Mouse (Mus musculus) heart, adult 8-10 months (tissue): ENCODE data around the gene Trio. TPM values are rescaled to one million over a fixed set of nuclear protein-coding genes. Genes with fewer than 3 reads are reported as not detected.

ENCODE experiments used
- DNase-seq: peaks from one replicate; pipeline ENCODE4 v3.0.0; 2022; ENCODE audit warnings: low spot score
- total RNA-seq, 4 experiments: library from RNA; stranded (reverse); gene quantifications; 2 replicates each; pipeline ENCODE4 v1.2.4; 2022

Gene Trio
- total RNA-seq, 4 experiments from 2014 or later = 35.3 to 42.6 (median 36.6) TPM

DNA sequence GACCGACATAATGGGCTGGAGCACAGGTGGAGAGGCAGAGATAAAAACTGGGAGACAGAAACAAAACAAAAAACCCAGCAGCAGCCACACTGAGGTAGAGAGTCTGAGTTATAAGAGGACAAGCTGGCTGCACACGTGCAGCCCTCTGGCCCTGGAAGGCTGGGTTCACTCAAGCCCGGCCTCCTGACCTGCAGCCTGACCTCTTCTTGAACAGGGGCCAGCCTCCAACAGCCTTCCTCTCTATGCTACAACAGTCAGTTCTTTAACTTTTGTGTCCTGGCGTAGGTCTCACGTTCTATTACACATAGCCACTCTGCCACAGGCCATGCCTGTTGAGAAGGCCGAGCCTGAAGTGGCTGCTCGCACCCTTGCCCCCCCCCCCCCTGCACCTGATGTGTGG lies 147.8 kb downstream of the Trio start:
- no peak for DNase-seq

- DNase-seq = no peak
Observed at GRCm38 (mm10) chr15:27876327-27876726, 149.3 kb downstream of the Trio start.

DNA sequence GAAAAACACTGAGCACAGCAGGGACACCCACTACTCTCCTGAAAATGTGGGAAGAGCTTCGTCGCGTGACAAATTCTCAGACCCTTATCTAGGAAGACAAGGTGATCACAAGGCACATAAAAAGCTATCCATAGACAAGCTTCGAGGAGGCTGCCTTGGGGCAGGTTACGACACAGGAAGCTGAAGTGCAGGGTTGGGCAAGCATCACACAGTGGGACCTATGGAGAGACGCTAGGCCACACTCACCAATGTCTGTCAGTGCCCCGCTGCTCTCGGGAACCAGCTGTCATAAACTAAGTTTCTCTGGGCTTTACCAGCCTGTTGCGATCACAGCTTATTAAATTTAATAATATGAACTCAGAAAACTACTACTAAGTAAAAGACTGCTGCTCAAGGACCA lies 149.9 kb downstream of the Trio start:
- DNase-seq = no peak

DNA sequence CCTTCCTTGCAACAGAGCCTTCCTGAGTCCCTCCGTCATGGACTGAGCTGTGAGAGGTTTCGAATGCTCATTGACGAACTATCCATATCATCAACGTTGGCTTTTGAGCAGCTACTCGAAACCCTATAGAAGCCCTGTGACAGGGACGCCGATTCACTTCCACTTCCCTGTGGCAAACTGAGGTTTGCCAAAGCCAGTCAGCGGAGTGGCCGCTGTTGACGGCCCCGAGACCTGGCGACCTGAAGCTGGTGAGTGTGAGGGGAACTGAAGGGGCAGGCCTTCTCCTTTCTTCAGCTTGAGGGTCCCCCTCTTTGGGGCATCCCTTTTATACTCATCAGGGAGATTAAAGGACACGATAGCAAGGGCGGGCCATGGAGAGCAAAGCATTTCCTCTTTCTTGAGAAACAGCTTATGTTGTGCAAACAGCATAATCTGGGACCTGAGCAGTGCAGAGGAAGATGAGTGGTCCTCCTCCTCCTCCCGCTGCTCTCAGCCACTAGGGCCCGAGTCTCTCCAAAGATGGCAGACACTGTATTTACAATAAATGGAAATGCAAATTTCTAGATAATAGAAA lies 151.8 kb downstream of the Trio start:
- DNase-seq = no peak

DNA sequence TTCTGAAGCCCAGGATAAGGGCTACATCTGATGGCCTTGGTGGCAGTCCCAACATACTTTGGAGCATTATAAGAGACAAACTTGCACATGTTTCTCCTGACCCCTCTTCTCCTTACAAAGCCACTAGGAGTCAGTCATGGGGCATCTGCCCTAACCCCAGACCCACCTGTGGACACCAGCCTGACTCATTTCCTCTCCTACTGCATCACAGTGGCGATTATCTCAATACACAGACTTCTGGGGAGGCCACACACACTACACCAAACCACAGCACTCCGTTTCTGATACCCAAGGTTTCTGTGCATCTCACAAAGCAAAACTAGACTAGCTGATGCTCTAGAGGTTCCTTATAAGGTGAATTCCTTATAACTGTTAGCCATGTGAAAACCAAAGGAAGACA lies 153.4 kb downstream of the Trio start:
- no peak for DNase-seq

GRCm38 (mm10) chr15:27871708-27872107 lies 153.9 kb downstream of the Trio start:
- no peak for DNase-seq

DNA sequence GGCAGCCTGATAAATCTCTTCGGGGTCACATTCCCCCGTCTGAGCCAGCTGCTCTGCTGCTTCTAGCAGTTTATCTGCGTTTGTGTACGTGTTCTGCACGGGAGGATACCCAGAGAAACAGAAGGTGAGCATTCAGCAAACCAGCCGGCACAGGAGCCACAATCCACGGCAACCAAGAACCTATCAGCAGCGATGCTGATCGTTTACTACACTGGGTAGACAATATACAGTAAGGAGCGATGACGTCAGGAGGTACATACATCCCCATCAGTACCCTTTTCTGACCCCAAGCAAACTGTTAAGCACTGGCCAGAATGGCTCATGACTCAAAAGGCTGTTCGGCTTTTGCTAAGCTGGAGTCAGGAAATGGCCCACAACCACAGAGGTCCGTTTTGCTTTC lies 154.4 kb downstream of the Trio start:
- DNase-seq = no peak

DNA sequence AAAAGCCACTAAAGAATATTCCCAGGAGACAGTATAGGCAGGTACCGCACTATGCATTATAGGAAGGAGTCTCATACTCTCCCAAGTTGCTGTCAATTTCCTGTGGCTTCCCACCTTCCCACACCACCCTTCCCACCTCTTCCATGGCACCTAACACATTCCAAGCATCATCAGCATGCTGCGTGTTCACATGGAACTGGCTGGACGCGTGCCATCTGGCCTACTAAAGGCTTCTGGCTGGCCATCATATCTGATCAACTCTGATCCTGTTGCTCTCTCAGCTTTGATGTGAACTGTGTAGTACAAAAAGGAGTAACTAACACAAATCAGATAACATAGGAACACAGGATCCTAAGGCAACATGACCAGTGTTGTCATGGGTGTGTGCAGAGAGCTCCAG lies 156.6 kb downstream of the Trio start:
- no peak for DNase-seq

DNA sequence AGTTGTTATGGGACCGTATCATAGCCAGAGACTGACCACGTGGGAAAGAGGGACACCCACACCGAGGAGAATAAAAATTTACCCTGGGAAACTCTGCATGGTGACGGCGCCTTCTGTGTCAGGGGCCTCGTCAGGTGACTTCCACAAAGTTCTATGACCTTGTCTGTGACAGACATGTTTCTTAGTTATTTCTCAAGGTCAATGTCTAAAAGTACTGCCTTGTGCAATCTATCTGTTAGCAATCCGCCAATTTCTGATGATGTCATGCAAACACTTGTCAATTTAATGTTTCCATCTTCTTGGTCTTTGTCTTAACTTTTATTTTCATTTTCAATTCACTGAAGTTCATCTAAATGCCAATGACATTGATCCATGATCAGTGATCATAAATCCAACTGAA lies 157.8 kb downstream of the Trio start:
- no peak for DNase-seq

DNA sequence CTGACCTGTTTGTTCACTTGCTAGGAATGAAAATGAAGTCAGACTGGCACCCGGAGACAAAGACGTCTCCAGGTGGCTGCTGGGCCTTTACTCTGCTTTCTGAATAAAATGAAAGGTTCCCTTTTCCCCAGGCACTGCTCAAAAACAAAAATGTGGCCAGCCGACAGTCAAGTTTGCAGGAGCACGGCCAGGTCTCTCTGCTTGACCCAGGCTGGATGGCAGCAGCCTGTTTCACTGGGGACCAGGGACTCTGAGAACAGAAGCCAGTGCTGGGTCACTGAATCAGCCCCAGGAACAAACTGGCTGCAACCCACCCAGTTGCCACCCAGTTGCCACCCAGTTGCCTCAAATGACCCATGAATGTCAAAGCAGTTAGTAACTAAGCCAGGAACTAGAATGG lies 159.2 kb downstream of the Trio start:
- DNase-seq = no peak

DNA sequence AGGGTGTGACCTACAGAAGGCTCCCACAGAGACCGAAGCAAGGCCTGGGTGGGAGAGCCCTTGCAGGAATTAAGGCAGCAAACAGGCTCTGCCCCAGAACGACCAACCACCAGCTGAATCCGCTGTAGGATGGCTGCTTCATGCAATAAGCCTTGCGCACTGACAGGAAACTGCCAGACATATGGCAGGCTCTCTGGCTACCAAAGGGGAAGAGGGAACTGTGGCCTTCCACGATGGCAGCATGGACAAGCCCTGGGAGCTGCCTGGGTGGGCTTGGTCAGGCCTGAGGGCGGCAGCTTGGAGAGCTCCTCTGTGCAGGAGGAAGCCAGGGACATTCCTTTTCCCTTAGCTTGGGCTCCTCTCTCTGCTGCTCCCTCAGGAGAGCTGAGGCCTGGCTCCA lies 159.6 kb downstream of the Trio start:
- DNase-seq = no peak

- DNase-seq = no peak
Observed at GRCm38 (mm10) chr15:27864397-27864796, 161.3 kb downstream of the Trio start.

GRCm38 (mm10) chr15:27862949-27863348 lies 162.7 kb downstream of the Trio start:
- no peak for DNase-seq

DNA sequence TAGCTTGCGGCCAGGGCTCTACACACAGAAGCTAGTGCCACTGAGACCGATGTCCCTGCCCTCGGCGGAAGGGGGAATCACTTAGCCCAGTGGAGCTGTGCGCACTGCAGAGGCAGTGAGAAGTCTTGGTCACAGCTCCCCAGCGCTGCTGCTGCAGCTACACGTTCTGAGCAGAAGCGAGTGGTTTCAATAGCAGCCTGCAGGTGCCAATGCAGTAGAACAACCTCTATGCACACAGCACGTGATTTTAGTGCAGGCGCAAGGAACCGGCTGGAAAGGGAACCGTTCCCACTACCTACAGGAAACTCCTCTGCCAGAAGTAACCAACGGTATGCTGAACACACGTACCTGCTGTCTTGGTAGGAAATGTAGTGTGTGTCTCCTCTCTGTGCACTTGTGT lies 165.2 kb downstream of the Trio start:
- no peak for DNase-seq

GRCm38 (mm10) chr15:27859590-27859989 lies 166.1 kb downstream of the Trio start:
- DNase-seq = no peak

GRCm38 (mm10) chr15:27859115-27859514 lies 166.5 kb downstream of the Trio start:
- no peak for DNase-seq

DNA sequence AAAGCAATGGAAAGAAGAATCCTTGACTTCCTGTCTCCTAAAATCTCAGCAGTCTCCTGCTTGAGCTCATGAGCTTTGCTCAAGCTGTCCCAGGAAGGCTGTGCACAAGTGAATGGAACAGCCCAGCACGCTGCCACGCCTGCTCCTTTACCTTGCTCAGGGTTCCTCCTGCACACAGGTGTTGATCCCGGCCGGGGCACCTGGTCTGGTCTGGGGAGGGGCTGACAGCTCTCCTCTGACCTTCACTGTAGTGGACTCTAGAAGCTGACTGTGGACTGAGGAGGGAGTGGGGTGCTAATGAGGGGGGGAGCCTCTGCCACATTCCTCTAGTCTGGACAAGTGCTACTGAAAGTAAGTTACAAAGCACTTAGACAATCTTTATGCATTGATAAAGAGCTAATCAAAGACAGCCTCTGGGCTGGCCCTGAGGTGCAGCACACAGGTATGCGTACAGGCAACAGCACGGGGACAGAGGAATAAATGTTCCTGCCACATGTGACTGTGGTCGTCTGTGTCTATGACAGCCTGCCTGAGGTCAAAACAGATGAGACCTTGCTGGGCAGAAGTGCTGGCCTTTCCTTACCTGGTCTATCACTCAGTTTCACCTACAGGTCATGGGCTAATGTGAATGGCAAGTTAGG lies 167.3 kb downstream of the Trio start:
- DNase-seq = no peak

- DNase-seq = no peak
Observed at GRCm38 (mm10) chr15:27857242-27857641, 168.4 kb downstream of the Trio start.

DNA sequence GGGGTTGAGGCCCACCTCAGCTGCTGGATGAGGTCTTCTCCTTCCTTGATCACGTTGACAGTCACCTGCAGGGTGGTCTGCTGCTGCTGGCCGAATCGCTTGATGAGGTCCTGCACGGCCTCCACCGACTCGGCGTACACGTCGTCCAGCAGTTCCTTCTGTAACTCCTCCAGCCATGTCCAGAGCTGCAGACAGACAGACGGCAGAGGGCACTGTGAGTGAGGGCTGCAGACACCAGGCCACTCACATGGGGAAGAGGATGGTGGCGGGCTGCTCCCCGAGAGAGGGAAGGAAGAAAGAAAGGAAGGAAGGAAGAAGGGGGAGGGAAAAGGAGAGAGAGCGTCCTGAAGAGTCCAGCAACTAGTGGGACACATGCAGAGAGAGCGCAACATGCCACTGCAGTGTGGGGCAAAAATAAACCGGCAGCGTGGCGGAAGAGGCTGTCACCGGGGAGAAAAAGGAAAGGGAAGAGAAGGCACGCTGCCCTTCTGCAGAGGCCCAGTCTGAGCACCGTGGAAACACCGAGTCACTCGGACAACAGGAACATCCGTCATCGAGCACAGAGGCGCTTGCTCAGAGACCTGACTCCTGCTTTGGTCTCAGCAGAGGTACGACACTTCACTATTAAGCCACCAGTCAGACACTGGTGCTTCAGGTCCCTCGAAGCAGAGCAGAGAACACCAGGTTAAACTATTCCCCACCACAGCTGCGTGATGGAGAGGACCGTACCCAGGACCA lies 169.4 kb downstream of the Trio start:
- no peak for DNase-seq

GRCm38 (mm10) chr15:27851312-27851711 lies 174.3 kb downstream of the Trio start:
- no peak for DNase-seq

DNA sequence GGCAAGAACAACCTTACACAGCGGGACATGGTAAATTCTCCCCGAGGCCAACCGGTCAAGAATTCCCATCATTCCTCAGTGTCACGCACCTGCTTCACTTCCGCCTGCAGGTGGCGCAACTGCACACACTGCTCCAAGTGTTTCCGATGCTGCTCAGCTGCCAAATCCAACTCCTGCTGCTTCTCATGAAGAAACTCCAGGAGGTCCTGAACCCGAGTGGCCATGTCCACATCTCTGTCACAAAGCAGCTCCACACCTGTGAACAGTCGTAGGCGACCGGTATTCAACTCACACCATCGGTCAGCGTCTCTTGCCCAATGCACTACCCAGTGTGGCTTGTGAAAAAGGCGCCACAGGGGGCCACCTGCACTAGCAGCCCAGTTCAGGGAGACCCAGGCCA lies 174.7 kb downstream of the Trio start:
- no peak for DNase-seq

GRCm38 (mm10) chr15:27849910-27850309 lies 175.7 kb downstream of the Trio start:
- no peak for DNase-seq

DNA sequence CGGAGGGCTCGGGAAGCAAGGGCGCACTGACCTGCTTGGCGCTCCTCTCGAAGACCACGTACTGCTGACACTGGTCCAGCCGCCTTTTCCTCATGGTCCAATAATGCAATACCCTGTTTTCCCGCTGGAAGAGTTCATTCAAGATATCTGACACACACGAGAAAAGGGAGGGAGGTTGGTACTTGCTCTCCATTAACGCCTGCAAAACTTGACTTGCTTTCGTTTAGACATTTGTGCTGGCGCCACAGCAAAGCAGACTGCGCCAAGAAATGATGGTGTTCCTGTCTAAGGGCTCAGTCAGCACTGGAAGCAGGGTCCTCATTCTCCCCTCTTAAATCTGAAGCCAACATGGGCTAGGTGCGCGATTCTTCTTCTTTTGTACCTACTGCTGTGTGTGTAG lies 184.0 kb downstream of the Trio start:
- DNase-seq = no peak
